Mouse (Mus musculus): ENCODE results near the gene Arhgap15. TPM values are rescaled to one million over a fixed set of nuclear protein-coding genes. Genes with fewer than 3 reads are reported as not detected.

Arhgap15 gene
- polyA plus RNA-seq, 1 experiment from 2014 or later = 0.87 TPM

- H3K4me2 ChIP-seq (replicated peaks) = no peak overlapping the region
- H3K27ac ChIP-seq (replicated peaks) = no peak overlapping the region
- H3K4me3 ChIP-seq = no peak overlapping the region
- H3K9me3 ChIP-seq = no peaks in the 10 kb centered on the region
- peaks cover 4% of the 10 kb centered on the region; the same call in 1 of the 2 replicates for H3K4me1 ChIP-seq
- 30% methylated on average over 4 of the region's 4 CpGs for WGBS
- no peaks in the 10 kb centered on the region for H3K27me3 ChIP-seq
- H3K36me3 ChIP-seq = no peaks in the 10 kb centered on the region
- no peak for ATAC-seq (replicated peaks)
- no peak overlapping the region for H3K9ac ChIP-seq (replicated peaks)
Observed at GRCm38 (mm10) chr2:44419547-44420225, 671.1 kb downstream of the Arhgap15 start.

GRCm38 (mm10) chr2:44430521-44430920, 681.9 kb downstream of the Arhgap15 start:
- H3K27me3 ChIP-seq = no peaks in the 10 kb centered on the region
- H3K27ac ChIP-seq (replicated peaks) = no peak overlapping the region
- H3K9ac ChIP-seq (replicated peaks) = no peak overlapping the region
- H3K4me1 ChIP-seq = no peaks in the 10 kb centered on the region
- H3K36me3 ChIP-seq = no peaks in the 10 kb centered on the region
- H3K9me3 ChIP-seq = no peaks in the 10 kb centered on the region
- H3K4me2 ChIP-seq (replicated peaks) = no peak overlapping the region
- H3K4me3 ChIP-seq = no peak overlapping the region
- 56% methylated on average over 9 of the region's 9 CpGs for WGBS
- ATAC-seq (replicated peaks) = no peak

- H3K4me1 ChIP-seq = 0 out of 2 replicates have a peak, but pooled peaks cover 8% of the 10 kb centered on the region
- WGBS = 81% methylated on average over 5 of the region's 5 CpGs
- no peak for ATAC-seq (replicated peaks)
- no peak overlapping the region for H3K9ac ChIP-seq (replicated peaks)
- H3K4me2 ChIP-seq (replicated peaks) = no peak overlapping the region
- no peaks in the 10 kb centered on the region for H3K27me3 ChIP-seq
- no peaks in the 10 kb centered on the region for H3K9me3 ChIP-seq
- H3K36me3 ChIP-seq = no peaks in the 10 kb centered on the region
- H3K27ac ChIP-seq (replicated peaks) = no peak overlapping the region
- H3K4me3 ChIP-seq = no peak overlapping the region
Observed at GRCm38 (mm10) chr2:44436652-44437051, 688.0 kb downstream of the Arhgap15 start.

GRCm38 (mm10) chr2:44437496-44438057, 689.0 kb downstream of the Arhgap15 start:
- Histone ChIP-seq H3K9me3 (peaks cover 6% of the 10 kb centered on the region; the same call in 1 of the 2 replicates), H3K27ac (replicated peaks) (no peak overlapping the region), H3K9ac (replicated peaks) (no peak overlapping the region), H3K4me1 (0 out of 2 replicates have a peak, but pooled peaks cover 8% of the 10 kb centered on the region), H3K4me3 (no peak overlapping the region), H3K4me2 (replicated peaks) (no peak overlapping the region), H3K36me3 (no peaks in the 10 kb centered on the region), H3K27me3 (no peaks in the 10 kb centered on the region)
- WGBS = 50% methylated on average over 8 of the region's 8 CpGs
- ATAC-seq (replicated peaks) = no peak

- no peak for ATAC-seq (replicated peaks)
- 0 out of 2 replicates have a peak, but pooled peaks cover 8% of the 10 kb centered on the region for H3K4me1 ChIP-seq
- no peak overlapping the region for H3K9ac ChIP-seq (replicated peaks)
- H3K27me3 ChIP-seq = no peaks in the 10 kb centered on the region
- no peaks in the 10 kb centered on the region for H3K36me3 ChIP-seq
- 74% methylated on average over 1 of the region's 1 CpGs for WGBS
- no peak overlapping the region for H3K4me3 ChIP-seq
- no peak overlapping the region for H3K27ac ChIP-seq (replicated peaks)
- H3K4me2 ChIP-seq (replicated peaks) = no peak overlapping the region
- peaks cover 6% of the 10 kb centered on the region; the same call in 1 of the 2 replicates for H3K9me3 ChIP-seq
Observed at GRCm38 (mm10) chr2:44438070-44438469, 689.4 kb downstream of the Arhgap15 start.

- no peaks in the 10 kb centered on the region for H3K27me3 ChIP-seq
- 77% methylated on average over 2 of the region's 2 CpGs for WGBS
- H3K4me1 ChIP-seq = no peaks in the 10 kb centered on the region
- H3K4me3 ChIP-seq = no peak overlapping the region
- H3K9me3 ChIP-seq = peaks cover 6% of the 10 kb centered on the region; the same call in 1 of the 2 replicates
- no peak overlapping the region for H3K27ac ChIP-seq (replicated peaks)
- ATAC-seq (replicated peaks) = no peak
- no peaks in the 10 kb centered on the region for H3K36me3 ChIP-seq
- no peak overlapping the region for H3K9ac ChIP-seq (replicated peaks)
- no peak overlapping the region for H3K4me2 ChIP-seq (replicated peaks)
Observed at GRCm38 (mm10) chr2:44444938-44445337, 696.3 kb downstream of the Arhgap15 start.

Other genes with a start within 250 kb of the Arhgap15 start
- 0.17 and 0.20 TPM in 2 replicates for gene Kynu, start 193.5 kb upstream of the Arhgap15 start, polyA plus RNA-seq (2015; fragmentation: Nextera tagmentation; extraction: Ambion mirVana)

Measured in forebrain, embryonic 15.5 days (tissue).